Mouse (Mus musculus) lung, postnatal 0 days (tissue): ENCODE data around the gene Dnajc6.

Source experiments
- CTCF ChIP-seq: IDR thresholded peaks from 2 replicates; pipeline ENCODE4 v1.5.1; 2016; ENCODE audit warnings: antibody characterized with exemption, mild to moderate bottlenecking
- EP300 ChIP-seq: IDR thresholded peaks from 2 replicates; pipeline ENCODE4 v1.6.1; 2016; ENCODE audit warnings: antibody characterized with exemption, mild to moderate bottlenecking, control low read depth

GRCm38 (mm10) chr4:101459358-101459757 is 37.1 kb upstream of the Dnajc6 start:
- no peak for TF ChIP-seq EP300
- no peak for TF ChIP-seq CTCF
